Mouse (Mus musculus) stomach, postnatal 0 days (tissue): ENCODE results near the gene Atp1b2.

Source experiments
- CTCF ChIP-seq: IDR thresholded peaks from 2 replicates; pipeline ENCODE4 v1.5.1; 2016; ENCODE audit warnings: antibody characterized with exemption, low read depth, mild to moderate bottlenecking, moderate library complexity
- EP300 ChIP-seq: optimal IDR thresholded peaks from 2 replicates; pipeline ENCODE3; 2016; ENCODE audit warnings: antibody characterized with exemption

DNA sequence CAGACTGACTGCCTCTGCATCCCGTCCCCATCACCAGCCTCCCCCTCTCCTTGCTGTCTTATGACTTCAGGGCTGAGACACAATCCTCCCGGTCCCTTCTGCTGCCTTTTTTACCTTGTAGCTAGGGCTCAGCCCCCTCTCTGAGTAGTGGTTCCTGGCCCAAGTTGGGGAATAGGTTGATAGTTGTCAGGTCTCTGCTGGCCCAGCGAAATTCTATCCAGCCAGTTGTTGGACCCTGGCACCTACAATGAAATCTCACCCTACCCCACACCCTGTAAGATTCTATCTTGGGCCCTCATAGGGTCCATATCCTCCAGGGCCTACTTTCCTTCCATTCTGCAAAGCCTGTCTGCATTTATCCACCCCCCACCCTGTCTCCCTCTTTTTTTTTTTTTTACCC lies 14.3 kb downstream of the Atp1b2 start:
- TF ChIP-seq CTCF (no peak), EP300 (no peak)
